Mouse (Mus musculus) heart, postnatal 0 days (tissue): ENCODE data around the gene Chchd5.

Experiments
- CTCF ChIP-seq: IDR thresholded peaks from 2 replicates; pipeline ENCODE4 v1.5.1; 2016; ENCODE audit warnings: antibody characterized with exemption, control low read depth, low read depth
- EP300 ChIP-seq: IDR thresholded peaks from 2 replicates; pipeline ENCODE4 v1.6.1; 2016; ENCODE audit warnings: antibody characterized with exemption, low read depth

DNA sequence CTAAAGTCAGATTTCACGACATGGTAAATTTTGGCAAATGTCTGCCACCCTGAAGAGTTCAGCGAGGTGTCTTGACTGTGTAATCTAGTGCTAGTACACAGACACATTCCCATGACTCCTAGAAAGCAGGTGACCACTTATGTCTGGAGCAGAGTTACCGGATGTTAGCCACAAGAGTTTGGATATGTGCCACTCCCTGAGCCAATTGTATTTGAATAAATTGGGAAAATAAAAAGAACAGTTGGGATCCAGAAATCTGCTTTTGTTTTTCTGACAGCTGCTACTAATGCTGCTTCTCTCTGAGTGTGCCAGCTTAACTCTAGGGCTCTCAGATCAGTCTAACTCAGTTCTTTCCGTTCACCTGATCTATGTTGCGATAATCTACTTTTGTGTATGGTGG, 16.6 kb upstream of the Chchd5 start:
- TF ChIP-seq CTCF (no peak), EP300 (no peak)
